Mouse (Mus musculus) heart, adult 18-20 months (tissue): Measurements from ENCODE around the gene Ten1. TPM values are rescaled to one million over a fixed set of nuclear protein-coding genes. Genes with fewer than 3 reads are reported as not detected.

Experiments
- DNase-seq, 2 experiments: peaks; one replicate each; pipeline ENCODE4 v3.0.0; 2021 to 2022; ENCODE audit warnings: mixed read lengths in 1 of 2
- total RNA-seq, 2 experiments: library from RNA; stranded (reverse); gene quantifications; 2 replicates each; pipeline ENCODE4 v1.2.3; 2021

The Ten1 gene
- total RNA-seq, 2 experiments from 2014 or later, result 14.1 to 17.4 TPM

DNA sequence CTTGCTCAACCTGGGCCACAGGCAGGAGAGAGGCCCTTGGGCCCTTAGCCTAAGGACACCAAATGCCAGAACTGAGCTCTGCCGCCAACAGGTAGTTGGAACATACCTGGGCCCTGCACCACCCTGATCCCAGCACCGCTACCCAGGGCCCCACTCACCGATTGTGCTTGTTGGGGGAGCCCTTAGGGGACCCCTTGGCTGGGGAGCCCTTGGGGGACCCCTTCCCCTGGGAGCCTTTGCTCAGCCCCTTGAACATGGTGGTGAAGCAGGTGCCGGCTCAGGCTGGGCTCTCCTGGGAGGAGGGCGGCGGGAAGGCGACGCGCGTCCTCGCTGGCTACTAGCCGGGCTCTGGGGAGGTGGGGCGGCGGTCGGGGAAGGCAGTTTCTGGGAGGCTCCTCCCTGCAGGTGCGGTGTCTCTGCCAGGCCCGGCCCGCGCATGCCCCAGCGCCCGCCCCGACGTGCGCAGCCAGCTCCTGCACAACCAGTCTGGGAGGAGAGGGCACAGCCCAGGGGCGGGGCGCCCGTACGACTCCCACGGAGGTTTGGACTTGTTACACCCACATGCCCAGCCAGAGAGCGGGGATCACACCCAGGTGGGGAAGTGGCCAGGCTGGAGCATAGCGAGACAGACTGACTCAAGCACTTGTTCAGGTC lies 39.2 kb downstream of the Ten1 start, which contains the start of gene Evpl:
Evpl (minus strand) TSS at position 336 of the 654 bp plus-strand sequence.
- DNase-seq, result peak; percentile 21 to 58

DNA sequence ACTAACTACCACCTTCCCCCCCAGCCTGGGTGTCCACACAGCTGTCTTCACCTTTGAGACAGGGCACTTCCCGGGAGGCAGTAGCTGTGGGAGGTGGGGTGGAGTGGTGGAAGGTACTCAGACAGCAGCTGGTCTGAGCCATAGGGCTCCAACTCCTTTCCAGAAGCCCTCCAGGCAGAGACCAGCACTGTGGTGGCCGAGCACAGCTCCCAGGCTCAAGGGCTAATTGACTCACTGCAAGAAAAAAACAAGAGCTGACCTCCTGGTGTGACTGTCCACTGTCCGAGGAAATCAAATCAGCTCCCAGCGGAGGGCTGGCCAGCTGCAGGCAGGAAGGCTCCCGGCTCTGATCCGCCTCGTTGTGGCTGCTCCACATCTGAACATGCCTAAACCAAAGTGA lies 41.1 kb downstream of the Ten1 start:
- no peak for DNase-seq

DNA sequence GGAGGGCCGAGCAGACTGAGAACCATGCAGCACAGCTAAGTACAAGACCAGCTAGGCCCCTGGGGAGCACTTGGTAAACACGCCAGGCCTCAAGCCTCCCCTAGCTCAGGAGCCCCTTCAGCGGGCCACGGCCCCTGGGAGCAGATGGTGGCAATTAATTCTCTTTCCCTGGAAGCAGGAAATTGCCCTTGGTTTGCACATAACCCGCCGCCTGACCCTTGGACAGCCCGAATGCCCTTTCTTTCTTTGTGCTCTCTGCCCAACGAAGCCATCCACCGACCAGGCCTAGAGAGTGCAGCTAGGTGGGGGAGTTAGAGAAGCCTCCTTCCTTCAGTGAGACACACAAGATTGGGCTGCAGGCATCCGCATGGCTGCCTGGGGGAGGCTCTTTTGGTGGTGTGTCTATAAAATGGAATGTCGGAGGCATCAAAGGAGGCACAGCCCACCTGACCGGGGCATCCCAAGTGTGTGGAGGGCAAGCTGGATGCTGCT lies 43.1 kb downstream of the Ten1 start:
- no peak for DNase-seq

- no peak for DNase-seq
These were observed 45.9 kb downstream of the Ten1 start for GRCm38 (mm10) chr11:116244580-116244979.

DNA sequence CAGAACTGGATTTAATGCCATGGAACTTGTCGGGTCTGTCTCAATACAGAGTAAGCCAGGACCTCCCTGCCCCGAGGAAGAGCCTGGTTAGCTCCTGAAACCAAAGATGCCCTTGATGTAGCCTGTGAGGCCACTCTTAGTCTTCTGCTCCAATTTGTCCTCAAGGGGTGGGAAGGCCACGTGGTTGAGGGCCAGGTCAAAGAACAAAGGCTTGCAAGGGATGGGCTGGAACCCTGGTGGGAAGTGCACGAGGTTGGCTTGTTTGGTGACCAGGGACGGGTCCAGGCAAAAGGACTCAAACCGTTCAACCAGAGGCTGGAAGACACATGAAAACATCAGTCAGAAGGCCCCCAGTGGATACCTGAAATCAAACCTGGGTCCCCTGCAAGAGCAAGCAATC lies 47.0 kb downstream of the Ten1 start:
- DNase-seq, result no peak

DNA sequence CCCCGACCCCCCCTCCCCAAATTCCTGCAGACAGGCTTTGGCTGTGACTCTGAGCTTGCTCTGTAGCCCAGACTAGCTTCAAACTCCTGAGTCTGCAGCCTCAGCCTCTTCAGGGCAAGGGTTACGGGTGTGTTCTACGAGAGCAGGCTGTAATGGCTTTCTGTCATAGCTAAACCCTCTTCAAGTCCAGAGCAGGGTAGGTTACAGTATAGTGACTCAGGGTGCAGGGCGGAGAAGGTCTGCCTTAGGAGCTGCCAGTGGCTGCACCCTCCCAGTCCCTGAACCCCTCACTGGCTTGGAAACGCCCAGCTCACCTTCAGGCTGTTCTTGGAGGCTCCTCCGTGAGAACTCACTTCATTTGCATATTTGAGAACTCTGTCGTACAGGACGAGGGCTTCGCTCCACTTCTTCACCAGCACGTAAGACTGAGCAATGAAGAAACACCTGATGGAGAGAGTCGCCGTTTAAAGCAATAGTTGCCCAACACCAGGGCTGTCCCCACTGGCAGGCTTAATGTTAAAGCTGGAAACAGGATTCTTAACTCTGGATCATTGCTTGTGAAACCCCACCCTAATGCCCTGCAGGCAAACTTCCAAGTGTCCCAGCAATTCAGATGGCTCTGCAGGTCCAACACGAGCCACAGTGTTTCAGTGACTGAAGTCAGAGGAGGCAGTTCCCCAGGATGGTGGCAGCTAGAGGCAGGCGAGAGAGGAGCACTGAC lies 49.0 kb downstream of the Ten1 start:
- DNase-seq, result no peak

DNA sequence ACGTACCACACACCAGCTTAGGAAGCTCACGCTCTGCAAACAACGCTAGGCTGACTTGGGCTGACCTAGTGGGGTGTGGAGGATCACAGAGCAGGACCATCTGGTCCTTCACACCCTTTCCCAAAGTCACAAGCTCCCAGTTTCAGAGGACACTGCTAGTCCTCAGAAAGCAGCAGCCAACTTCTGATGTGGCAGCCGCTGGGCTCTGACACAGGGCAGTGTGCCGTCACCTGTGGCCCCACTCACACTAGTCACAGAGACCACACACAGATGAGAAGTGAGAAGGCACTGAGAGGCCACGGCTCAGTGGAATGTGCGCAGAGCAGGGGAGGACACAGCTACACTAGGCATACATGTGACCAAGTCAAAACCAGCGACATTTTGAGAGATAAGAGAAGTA lies 52.2 kb downstream of the Ten1 start:
- no peak for DNase-seq

DNA sequence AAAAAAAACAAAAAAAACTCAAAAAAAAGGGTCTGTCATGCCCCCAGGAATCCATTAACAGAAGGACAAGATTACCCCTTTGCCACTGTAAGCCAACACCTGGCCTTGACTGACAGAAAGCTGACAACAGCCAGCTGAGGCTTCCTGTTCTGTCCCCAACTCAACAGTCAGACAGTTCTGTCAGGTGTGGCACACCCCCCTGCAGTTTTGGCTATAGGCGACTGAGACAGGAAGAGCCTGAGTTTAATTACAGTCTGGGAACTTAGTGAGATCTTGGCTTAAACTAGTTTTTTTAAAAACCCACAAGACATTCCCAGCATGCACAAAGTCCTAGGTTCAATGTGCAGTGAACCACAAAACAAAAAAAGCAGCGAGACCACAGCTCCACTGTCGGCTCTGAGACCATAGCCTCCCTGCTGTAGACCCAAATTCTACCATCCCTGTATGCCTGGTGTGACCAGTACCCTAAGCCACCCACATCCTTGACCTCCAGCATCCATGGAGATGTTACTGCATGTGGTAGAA lies 54.5 kb downstream of the Ten1 start:
- no peak for DNase-seq

DNA sequence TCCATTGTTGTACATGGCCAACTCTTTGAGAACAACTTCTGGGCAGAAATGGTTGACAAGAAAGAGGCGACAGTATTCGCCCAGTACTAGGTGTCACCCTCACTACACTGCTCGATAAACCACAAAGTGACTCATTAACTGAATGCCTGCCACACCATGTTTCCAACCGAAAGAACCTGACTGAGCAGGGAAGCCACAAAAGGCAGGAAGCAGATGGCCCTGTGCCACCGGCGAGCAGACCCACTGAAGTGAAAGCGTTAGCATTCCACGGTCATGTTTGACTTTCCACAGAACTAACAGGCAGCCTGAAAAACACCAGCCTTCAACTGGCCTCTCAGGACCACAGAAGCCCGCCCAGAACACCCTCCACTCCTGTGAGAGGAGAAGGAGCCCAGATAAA lies 56.0 kb downstream of the Ten1 start:
- DNase-seq, result peak in 1 of 2 experiments; percentile 12

GRCm38 (mm10) chr11:116255090-116255981 lies 56.7 kb downstream of the Ten1 start:
- no peak for DNase-seq

- DNase-seq, result no peak
These were observed 57.5 kb downstream of the Ten1 start for GRCm38 (mm10) chr11:116255982-116256675.

GRCm38 (mm10) chr11:116259461-116259860 lies 60.8 kb downstream of the Ten1 start:
- DNase-seq, result no peak

GRCm38 (mm10) chr11:116260259-116260658 lies 61.6 kb downstream of the Ten1 start:
- no peak for DNase-seq

Other genes starting within 250 kb of the Ten1 start
- gene Itgb4, start 224.1 kb upstream of the Ten1 start, total RNA-seq, result 1 to 10 TPM; 1.9 to 3.7 TPM
- 10 to 100 TPM; 14.1 to 15.0 TPM for gene Galk1, start 186.1 kb upstream of the Ten1 start, total RNA-seq
- gene H3f3b, start 170.9 kb upstream of the Ten1 start, total RNA-seq, result 100 to 1,000 TPM in 1 of 2 experiments, 10 to 100 TPM in 1; 98.0 to 107 TPM
- gene Unk, start 168.5 kb upstream of the Ten1 start, total RNA-seq, result 1 to 10 TPM; 5.2 to 7.8 TPM
- 1 to 10 TPM in 1 of 2 experiments, under 1 TPM in 1; 0.42 to 2.0 TPM for gene Unc13d, start 120.9 kb upstream of the Ten1 start, total RNA-seq
- 100 to 1,000 TPM in 1 of 2 experiments, 10 to 100 TPM in 1; 93.3 to 109 TPM for gene Wbp2, start 111.9 kb upstream of the Ten1 start, total RNA-seq
- gene Trim47, start 71.6 kb upstream of the Ten1 start, total RNA-seq, result 10 to 100 TPM; 24.7 to 27.6 TPM
- gene Trim65, start 67.7 kb upstream of the Ten1 start, total RNA-seq, result 10 to 100 TPM in 1 of 2 experiments, 1 to 10 TPM in 1; 9.6 to 10.5 TPM
- 10 to 100 TPM; 56.8 to 66.1 TPM for gene Mrpl38, start 60.0 kb upstream of the Ten1 start, total RNA-seq
- gene Fbf1, start 30.7 kb upstream of the Ten1 start, total RNA-seq, result 10 to 100 TPM; 13.5 to 18.1 TPM
- 100 to 1,000 TPM; 171 to 200 TPM for gene Acox1, start 190 bp downstream of the Ten1 start, total RNA-seq
- gene Evpl, start 39.2 kb downstream of the Ten1 start, total RNA-seq, result under 1 TPM; 0.15 to 0.46 TPM
- 10 to 100 TPM; 59.0 to 67.2 TPM for gene Srp68, start 75.4 kb downstream of the Ten1 start, total RNA-seq
- gene Galr2, start 82.1 kb downstream of the Ten1 start, total RNA-seq, result not detected
- gene Exoc7, start 108.4 kb downstream of the Ten1 start, total RNA-seq, result 10 to 100 TPM; 50.2 to 55.4 TPM
- gene Foxj1, start 136.5 kb downstream of the Ten1 start, total RNA-seq, result 1 to 10 TPM in 1 of 2 experiments, not detected in 1; 2.2 TPM
- 1 to 10 TPM; 5.8 to 7.2 TPM for gene Rnf157, start 214.2 kb downstream of the Ten1 start, total RNA-seq
- 10 to 100 TPM; 32.0 to 33.3 TPM for gene Ubald2, start 235.2 kb downstream of the Ten1 start, total RNA-seq